Mouse (Mus musculus): ENCODE measurements around the gene Prss16.

DNA sequence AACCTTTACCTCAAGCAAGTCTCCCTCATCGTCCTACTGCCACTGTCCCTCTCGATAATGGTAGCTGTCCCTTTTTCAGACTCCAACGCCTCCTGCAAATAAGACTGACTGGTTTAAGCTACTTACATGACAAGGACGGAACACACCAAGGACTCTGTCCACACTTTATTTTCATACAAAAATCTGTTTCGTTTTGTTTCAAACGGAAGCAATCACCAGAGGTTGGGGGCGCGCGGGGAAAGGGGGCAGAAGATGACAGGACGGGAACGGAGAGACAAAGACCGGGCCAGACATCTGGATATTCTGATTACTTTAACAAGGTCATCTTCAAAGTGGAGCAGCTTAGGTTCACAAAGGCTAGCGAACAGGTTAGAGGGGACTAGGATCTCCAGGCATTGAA is 4.2 kb upstream of the Prss16 start:
- TF ChIP-seq POLR2A (IDR thresholded peaks at IDR 0.05; ENCODE audit: control insufficient read depth in 1 of 2, insufficient read depth in 1 of 2, low read depth in 1 of 2, low read length in 2 of 2, poor library complexity in 1 of 2) (no peak), UBTF (IDR thresholded peaks at IDR 0.05; ENCODE audit: borderline replicate concordance, insufficient read depth, low read depth, low read length) (no peak)
